Mouse (Mus musculus) cerebellum, adult 11 months (tissue): ENCODE results near the gene Maz.

Experiments
- DNase-seq: peaks from one replicate; pipeline ENCODE4 v3.0.0; 2022

The Maz gene

GRCm38 (mm10) chr7:127026984-127027726 lies at the start of gene Maz:
TSS of gene Maz (minus strand) at chr7:127027037.
- DNase-seq: peak; percentile 100

GRCm38 (mm10) chr7:127076188-127076587 lies 49.4 kb upstream of the Maz start:
- no peak for DNase-seq

GRCm38 (mm10) chr7:127073221-127073620 lies 46.4 kb upstream of the Maz start:
- no peak for DNase-seq

- DNase-seq: no peak
Observed at GRCm38 (mm10) chr7:127070871-127071413, 44.1 kb upstream of the Maz start.

GRCm38 (mm10) chr7:127066317-127066716 lies 39.5 kb upstream of the Maz start:
- no peak for DNase-seq

- DNase-seq: no peak
Observed at GRCm38 (mm10) chr7:127065538-127065937, 38.7 kb upstream of the Maz start.

- DNase-seq: no peak
Observed at GRCm38 (mm10) chr7:127055026-127055585, 28.3 kb upstream of the Maz start.

GRCm38 (mm10) chr7:127041851-127042672 lies 15.2 kb upstream of the Maz start, which contains the start of gene Kif22:
TSS of gene Kif22 (minus strand) at chr7:127042471.
- DNase-seq: peak; percentile 85

GRCm38 (mm10) chr7:127031244-127031643 lies 4.4 kb upstream of the Maz start:
- DNase-seq: no peak

- no peak for DNase-seq
Observed at GRCm38 (mm10) chr7:127030172-127030571, 3.3 kb upstream of the Maz start.

GRCm38 (mm10) chr7:127027885-127028284 lies 1.0 kb upstream of the Maz start:
- no peak for DNase-seq

GRCm38 (mm10) chr7:127026616-127026983 lies 237 bp downstream of the Maz start:
- DNase-seq: no peak

- peak; percentile 84 for DNase-seq
Observed at GRCm38 (mm10) chr7:127026161-127026600, 656 bp downstream of the Maz start.

- DNase-seq: no peak
Observed at GRCm38 (mm10) chr7:127025556-127026160, 1.2 kb downstream of the Maz start.

GRCm38 (mm10) chr7:127024755-127025555 lies 1.9 kb downstream of the Maz start:
- peak; percentile 84 for DNase-seq

GRCm38 (mm10) chr7:127023896-127024690 lies 2.7 kb downstream of the Maz start:
- no peak for DNase-seq

- peak; percentile 60 for DNase-seq
Observed at GRCm38 (mm10) chr7:127023272-127023691, 3.6 kb downstream of the Maz start.

- DNase-seq: peak; percentile 44
Observed at GRCm38 (mm10) chr7:127022528-127023271, 4.1 kb downstream of the Maz start.

- no peak for DNase-seq
Observed at GRCm38 (mm10) chr7:127021563-127022527, 5.0 kb downstream of the Maz start.
